Mouse (Mus musculus): ENCODE data around the gene Pkp2. TPM values are rescaled to one million over a fixed set of nuclear protein-coding genes. Genes with fewer than 3 reads are reported as not detected.
"Not testable (repeated sequence)": the region's sequence is repeated elsewhere in the genome, so short reads cannot be mapped to it uniquely, and the experiment has no call there.

Gene Pkp2
- polyA plus RNA-seq, 1 experiment = 49.5 TPM

DNA sequence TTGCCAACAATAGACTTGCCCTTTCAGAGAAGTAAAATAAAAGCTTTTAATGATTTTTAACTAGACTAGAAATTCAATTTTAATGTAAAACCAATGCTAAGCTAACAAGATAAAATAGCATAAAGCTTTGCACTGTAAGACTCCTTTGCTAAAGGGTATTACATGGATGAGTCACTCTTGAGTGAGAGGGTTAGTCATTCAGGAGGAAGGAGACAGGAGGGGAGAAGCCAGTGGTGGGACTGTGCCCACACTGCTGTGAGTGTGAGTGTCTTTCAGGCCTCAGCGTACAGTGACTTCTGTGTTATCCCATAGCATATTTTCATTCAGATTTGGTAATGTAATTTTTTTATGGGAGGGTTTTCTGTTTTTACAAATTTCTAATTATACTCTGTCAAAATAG lies 3.8 kb downstream of the Pkp2 start:
- 94% methylated on average over 1 of the region's 1 CpGs for WGBS
- no peak overlapping the region for H3K4me3 ChIP-seq (ENCODE audit: low read depth, low read length)
- no peak overlapping the region for H3K27ac ChIP-seq (ENCODE audit: insufficient read depth, low read depth, low read length)
- H3K27me3 ChIP-seq (ENCODE audit: control insufficient read depth, insufficient read depth, low read length) = no peaks in the 10 kb centered on the region
- no peak for TF ChIP-seq CTCF (IDR thresholded peaks at IDR 0.05; ENCODE audit: extremely low read depth, insufficient read length, insufficient replicate concordance, low read depth, low read length)
- TF ChIP-seq POLR2A (IDR thresholded peaks at IDR 0.05; ENCODE audit: low read depth, low read length) = no peak
- H3K36me3 ChIP-seq (ENCODE audit: control insufficient read depth, insufficient read depth, low read length) = 0 out of 2 replicates have a peak, but pooled peaks cover 2% of the 10 kb centered on the region
- peaks cover 3% of the 10 kb centered on the region for H3K4me1 ChIP-seq (ENCODE audit: control insufficient read depth, insufficient read depth, insufficient read length, low read length)

DNA sequence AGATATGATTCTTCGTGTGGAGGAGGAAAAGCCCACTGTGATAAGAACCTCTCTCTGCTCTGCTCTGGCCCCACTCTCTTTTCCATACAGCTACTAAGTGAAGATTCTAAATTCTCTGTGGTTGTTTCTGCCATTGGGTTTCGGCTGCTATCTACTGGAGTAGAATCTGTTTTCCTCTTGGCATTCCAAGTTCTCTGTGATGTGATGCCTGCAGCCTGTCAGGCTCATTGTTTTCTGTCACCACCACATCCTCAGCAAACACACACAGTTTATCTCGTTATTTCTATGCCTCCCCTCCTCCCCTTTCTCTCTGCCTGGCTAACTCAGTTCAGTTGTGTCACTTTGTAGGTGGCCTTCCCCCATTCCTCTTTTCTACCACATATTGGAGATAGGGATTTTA lies 6.7 kb downstream of the Pkp2 start:
- Histone ChIP-seq H3K27me3 (ENCODE audit: control insufficient read depth, insufficient read depth, low read length) (no peaks in the 10 kb centered on the region), H3K36me3 (ENCODE audit: control insufficient read depth, insufficient read depth, low read length) (0 out of 2 replicates have a peak, but pooled peaks cover 2% of the 10 kb centered on the region), H3K4me3 (ENCODE audit: low read depth, low read length) (no peak overlapping the region), H3K27ac (ENCODE audit: insufficient read depth, low read depth, low read length) (no peak overlapping the region), H3K4me1 (ENCODE audit: control insufficient read depth, insufficient read depth, insufficient read length, low read length) (peaks cover 5% of the 10 kb centered on the region; the same call in 1 of the 2 replicates)
- TF ChIP-seq CTCF (IDR thresholded peaks at IDR 0.05; ENCODE audit: extremely low read depth, insufficient read length, insufficient replicate concordance, low read depth, low read length) = no peak
- TF ChIP-seq POLR2A (IDR thresholded peaks at IDR 0.05; ENCODE audit: low read depth, low read length) = no peak
- WGBS = 57% methylated on average over 3 of the region's 3 CpGs

DNA sequence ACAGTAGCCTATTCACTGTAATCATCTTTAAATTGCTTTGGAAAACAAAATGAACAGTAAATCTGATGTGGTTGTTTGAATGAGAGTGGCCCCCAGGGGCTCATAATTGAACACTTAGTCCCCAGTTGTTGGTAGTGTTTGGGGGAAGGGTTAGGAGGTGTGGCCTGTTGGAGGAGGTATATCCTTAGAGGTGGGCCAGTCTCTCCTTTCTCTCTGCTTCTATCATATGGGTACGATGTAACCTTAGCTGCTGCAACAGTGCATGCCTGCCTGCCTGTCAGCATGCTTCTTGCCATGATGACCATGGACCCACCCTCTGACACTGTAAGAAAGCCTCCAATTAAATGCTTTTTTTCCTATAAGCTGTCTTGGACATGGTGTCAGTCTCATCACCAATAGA lies 9.5 kb downstream of the Pkp2 start:
- Histone ChIP-seq H3K4me1 (ENCODE audit: control insufficient read depth, insufficient read depth, insufficient read length, low read length) (peaks cover 6% of the 10 kb centered on the region; the same call in 1 of the 2 replicates), H3K27me3 (ENCODE audit: control insufficient read depth, insufficient read depth, low read length) (no peaks in the 10 kb centered on the region), H3K27ac (ENCODE audit: insufficient read depth, low read depth, low read length) (no peak overlapping the region), H3K4me3 (ENCODE audit: low read depth, low read length) (no peak overlapping the region), H3K36me3 (ENCODE audit: control insufficient read depth, insufficient read depth, low read length) (peaks cover 13% of the 10 kb centered on the region)
- TF ChIP-seq CTCF (IDR thresholded peaks at IDR 0.05; ENCODE audit: extremely low read depth, insufficient read length, insufficient replicate concordance, low read depth, low read length) (no peak), POLR2A (IDR thresholded peaks at IDR 0.05; ENCODE audit: low read depth, low read length) (no peak)
- WGBS = 76% methylated on average over 1 of the region's 1 CpGs

DNA sequence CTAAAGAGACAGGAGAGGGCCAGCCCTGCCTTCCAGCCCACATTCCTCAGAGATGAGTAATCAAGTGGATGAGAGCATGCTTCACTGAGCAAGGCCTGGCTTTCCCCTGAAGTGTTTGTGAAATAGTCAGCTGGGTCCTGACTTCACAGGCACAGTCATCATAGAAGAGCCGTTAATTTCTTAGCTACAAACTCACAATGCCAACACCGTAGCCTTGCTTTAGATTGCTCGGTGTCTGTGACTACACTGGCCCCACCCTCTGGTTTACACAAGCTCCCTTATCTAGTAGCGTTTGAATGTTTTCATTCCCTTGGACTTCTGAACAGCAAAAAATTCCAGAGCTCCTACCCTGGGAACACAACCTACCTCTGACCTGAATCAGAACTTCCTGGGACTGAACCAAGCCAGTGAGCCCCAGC lies 11.4 kb downstream of the Pkp2 start:
- Histone ChIP-seq H3K4me3 (ENCODE audit: low read depth, low read length) (no peak overlapping the region), H3K36me3 (ENCODE audit: control insufficient read depth, insufficient read depth, low read length) (peaks cover 17% of the 10 kb centered on the region), H3K27ac (ENCODE audit: insufficient read depth, low read depth, low read length) (no peak overlapping the region), H3K27me3 (ENCODE audit: control insufficient read depth, insufficient read depth, low read length) (no peaks in the 10 kb centered on the region), H3K4me1 (ENCODE audit: control insufficient read depth, insufficient read depth, insufficient read length, low read length) (peaks cover 6% of the 10 kb centered on the region; the same call in 1 of the 2 replicates)
- WGBS = 11% methylated on average over 4 of the region's 4 CpGs
- TF ChIP-seq CTCF (IDR thresholded peaks at IDR 0.05; ENCODE audit: extremely low read depth, insufficient read length, insufficient replicate concordance, low read depth, low read length) = no peak
- TF ChIP-seq POLR2A (IDR thresholded peaks at IDR 0.05; ENCODE audit: low read depth, low read length) = no peak

DNA sequence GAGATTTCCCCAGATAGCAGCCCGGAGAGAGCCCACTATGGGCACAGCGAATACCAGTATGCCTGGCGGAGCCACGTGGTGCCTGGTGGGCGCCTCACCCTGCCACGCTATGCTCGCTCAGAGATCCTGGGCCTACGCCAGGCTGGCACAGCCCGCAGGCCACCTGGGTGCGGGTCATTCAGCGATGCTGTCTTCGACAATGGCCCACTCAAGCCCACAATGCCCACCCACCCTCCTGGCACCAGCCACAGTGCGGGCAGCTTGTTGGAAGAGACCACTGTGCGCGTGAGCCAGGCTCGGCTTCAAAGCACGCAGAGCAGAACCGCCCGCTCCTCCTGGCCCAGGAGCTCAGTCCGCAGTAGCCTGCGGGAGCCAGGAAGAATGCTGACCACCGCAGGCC lies 12.7 kb downstream of the Pkp2 start:
- H3K4me1 ChIP-seq (ENCODE audit: control insufficient read depth, insufficient read depth, insufficient read length, low read length) = peaks cover 6% of the 10 kb centered on the region; the same call in 1 of the 2 replicates
- no peak overlapping the region for H3K4me3 ChIP-seq (ENCODE audit: low read depth, low read length)
- H3K36me3 ChIP-seq (ENCODE audit: control insufficient read depth, insufficient read depth, low read length) = peaks cover 21% of the 10 kb centered on the region
- 95% methylated on average over 22 of the region's 22 CpGs for WGBS
- H3K27ac ChIP-seq (ENCODE audit: insufficient read depth, low read depth, low read length) = no peak overlapping the region
- no peaks in the 10 kb centered on the region for H3K27me3 ChIP-seq (ENCODE audit: control insufficient read depth, insufficient read depth, low read length)
- TF ChIP-seq POLR2A (IDR thresholded peaks at IDR 0.05; ENCODE audit: low read depth, low read length) (no peak), CTCF (IDR thresholded peaks at IDR 0.05; ENCODE audit: extremely low read depth, insufficient read length, insufficient replicate concordance, low read depth, low read length) (no peak)

DNA sequence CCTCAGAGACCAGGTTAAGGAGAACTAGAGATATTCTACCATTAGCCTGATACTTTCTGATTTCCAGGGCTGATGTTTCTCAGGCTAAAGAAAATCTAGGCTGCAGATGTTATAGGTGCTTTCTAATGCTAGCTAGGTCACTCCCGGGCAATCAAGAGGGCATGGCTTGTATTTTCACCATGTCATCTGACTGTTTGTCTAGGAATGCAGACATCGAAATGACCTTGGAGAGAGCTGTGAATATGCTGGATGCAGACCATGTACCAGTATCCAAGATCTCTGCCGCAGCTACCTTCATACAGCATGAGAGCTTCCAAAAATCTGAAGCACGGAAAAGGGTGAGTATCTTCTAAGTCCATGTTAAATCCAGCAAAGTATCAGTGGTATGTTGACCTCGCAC lies 17.3 kb downstream of the Pkp2 start:
- TF ChIP-seq CTCF (IDR thresholded peaks at IDR 0.05; ENCODE audit: extremely low read depth, insufficient read length, insufficient replicate concordance, low read depth, low read length) = no peak
- no peak for TF ChIP-seq POLR2A (IDR thresholded peaks at IDR 0.05; ENCODE audit: low read depth, low read length)
- H3K4me1 ChIP-seq (ENCODE audit: control insufficient read depth, insufficient read depth, insufficient read length, low read length) = no peaks in the 10 kb centered on the region
- peaks cover 33% of the 10 kb centered on the region for H3K36me3 ChIP-seq (ENCODE audit: control insufficient read depth, insufficient read depth, low read length)
- 95% methylated on average over 5 of the region's 5 CpGs for WGBS
- no peak overlapping the region for H3K4me3 ChIP-seq (ENCODE audit: low read depth, low read length)
- H3K27me3 ChIP-seq (ENCODE audit: control insufficient read depth, insufficient read depth, low read length) = no peaks in the 10 kb centered on the region
- H3K27ac ChIP-seq (ENCODE audit: insufficient read depth, low read depth, low read length) = no peak overlapping the region

DNA sequence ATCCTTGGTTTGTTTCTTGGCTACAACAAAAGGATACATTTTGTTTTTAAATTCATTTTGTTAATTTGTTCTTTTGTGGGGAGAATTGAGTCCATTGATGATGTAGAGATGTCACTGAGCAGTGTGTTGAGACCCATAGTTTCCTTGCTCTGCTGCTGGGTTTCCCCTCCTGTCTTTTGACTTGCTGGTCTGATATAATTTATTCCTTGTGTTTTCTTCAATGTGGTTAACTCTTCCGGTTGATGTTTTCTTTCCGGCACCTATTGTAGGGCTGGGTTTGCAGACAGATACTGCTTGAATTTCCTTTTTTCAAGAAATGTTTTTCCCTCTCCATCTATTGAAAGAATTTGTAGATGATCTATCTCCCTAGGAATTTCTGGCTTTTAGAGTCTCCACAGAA lies 20.8 kb downstream of the Pkp2 start:
- WGBS = 91% methylated on average over 2 of the region's 2 CpGs

DNA sequence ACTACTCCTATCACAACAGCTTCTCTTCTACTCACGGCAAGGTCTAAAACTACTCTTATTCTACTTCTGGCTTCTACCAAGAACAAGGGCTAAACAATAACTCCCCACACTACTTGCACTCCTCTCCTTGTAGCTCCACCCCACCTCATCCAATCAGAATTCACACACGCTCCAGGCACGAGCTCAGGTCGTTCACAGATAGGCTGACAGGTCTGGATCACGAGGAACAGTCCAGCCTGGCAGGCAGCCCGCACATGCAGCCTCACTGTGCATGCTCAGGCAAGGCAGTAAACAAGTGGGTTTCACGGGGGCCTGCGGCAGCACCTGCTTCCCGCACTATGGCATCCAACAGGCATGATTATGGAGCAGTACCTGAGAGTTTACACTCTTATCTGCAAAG lies 23.6 kb downstream of the Pkp2 start:
- H3K4me3 ChIP-seq (ENCODE audit: low read depth, low read length); H3K27ac ChIP-seq (ENCODE audit: insufficient read depth, low read depth, low read length); H3K4me1 ChIP-seq (ENCODE audit: control insufficient read depth, insufficient read depth, insufficient read length, low read length); H3K27me3 ChIP-seq (ENCODE audit: control insufficient read depth, insufficient read depth, low read length): not testable (repeated sequence)
- H3K36me3 ChIP-seq (ENCODE audit: control insufficient read depth, insufficient read depth, low read length) = peaks cover 28% of the 10 kb centered on the region
- WGBS = 93% methylated on average over 9 of the region's 9 CpGs

More for the DNA sequence above, 20.8 kb downstream of the Pkp2 start:
- Histone ChIP-seq H3K4me1 (ENCODE audit: control insufficient read depth, insufficient read depth, insufficient read length, low read length) (no peaks in the 10 kb centered on the region), H3K36me3 (ENCODE audit: control insufficient read depth, insufficient read depth, low read length) (peaks cover 34% of the 10 kb centered on the region), H3K27ac (ENCODE audit: insufficient read depth, low read depth, low read length) (no peak overlapping the region), H3K27me3 (ENCODE audit: control insufficient read depth, insufficient read depth, low read length) (no peaks in the 10 kb centered on the region), H3K4me3 (ENCODE audit: low read depth, low read length) (no peak overlapping the region)
- no peak for TF ChIP-seq POLR2A (IDR thresholded peaks at IDR 0.05; ENCODE audit: low read depth, low read length)
- TF ChIP-seq CTCF (IDR thresholded peaks at IDR 0.05; ENCODE audit: extremely low read depth, insufficient read length, insufficient replicate concordance, low read depth, low read length) = no peak

All from small intestine, adult 2 months (tissue).